Mouse (Mus musculus) small intestine, adult 2 months (tissue): Measurements from ENCODE around the gene Fth1.

Source experiments
- CTCF ChIP-seq: fragments of 200-500 bp; IDR thresholded peaks from 2 replicates; pipeline ENCODE4 v1.5.1; 2012; ENCODE audit warnings: low read depth, mild to moderate bottlenecking, control low read depth, inconsistent platforms, low read length, moderate library complexity, mixed read lengths; ENCODE audit not compliant: insufficient replicate concordance, insufficient read length; ENCODE audit errors: extremely low read depth
- POLR2A ChIP-seq: fragments of 200-500 bp; IDR thresholded peaks from 2 replicates; pipeline ENCODE4 v1.6.1; 2012; ENCODE audit warnings: low read depth, mild to moderate bottlenecking, control low read depth, inconsistent platforms, low read length, moderate library complexity

GRCm38 (mm10) chr19:9981621-9982020, 1.2 kb downstream of the Fth1 start:
- TF ChIP-seq POLR2A, result no peak
- TF ChIP-seq CTCF, result no peak
